Mouse (Mus musculus): Measurements from ENCODE around the gene Ankrd13a.

DNA sequence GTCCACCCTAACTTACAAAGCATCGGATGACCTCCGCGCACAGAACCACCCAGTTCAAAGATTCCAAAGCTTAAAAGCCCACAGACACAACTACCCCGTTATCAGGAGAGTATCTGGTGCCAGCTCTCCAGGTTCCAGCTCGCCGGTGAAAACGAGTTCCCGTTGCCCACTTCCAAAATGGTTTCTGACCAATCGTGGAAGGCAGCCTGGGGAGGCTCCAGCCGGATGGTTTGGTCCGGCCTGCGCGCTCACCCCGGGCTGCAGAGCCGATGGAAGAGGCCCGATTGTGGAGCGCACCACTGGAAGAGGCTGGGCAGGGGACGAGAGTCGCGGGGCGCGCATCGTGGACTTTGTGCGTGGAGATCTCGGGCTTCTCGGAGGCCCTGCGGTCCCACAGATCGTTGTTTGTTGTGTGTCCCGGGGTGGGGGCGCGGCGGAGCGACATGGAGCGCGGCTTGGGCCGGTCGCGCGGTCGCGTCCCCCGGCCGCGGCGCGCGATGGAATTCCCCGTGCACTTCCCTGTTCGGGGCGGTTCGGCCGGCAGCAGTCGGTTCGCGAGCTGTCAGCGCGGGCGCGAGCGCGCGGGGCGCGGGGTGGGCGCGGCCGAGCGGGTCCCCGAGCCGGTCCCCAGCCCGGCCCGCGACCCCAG is at the start of gene Ankrd13a:
- TF ChIP-seq CTCF (IDR thresholded peaks at IDR 0.05; ENCODE audit: insufficient read depth, low read length) = no peak
- TF ChIP-seq POLR2A (IDR thresholded peaks at IDR 0.05; ENCODE audit: borderline replicate concordance, extremely low read depth, low read depth, low read length) = peak; percentile 61; the same call in 1 of the 2 replicates
